Mouse (Mus musculus) limb, embryonic 12.5 days (tissue): Measurements from ENCODE around the gene Zfhx3. TPM values are rescaled to one million over a fixed set of nuclear protein-coding genes. Genes with fewer than 3 reads are reported as not detected.

Source experiments
- ATAC-seq: fragments of 200-750 bp; cut with Nextera tagmentation; 2 replicates; pipeline ENCODE4 v1.8.0; 2017; ENCODE audit warnings: low read depth, moderate TSS enrichment; ENCODE audit not compliant: insufficient number of reproducible peaks, insufficient read depth, low FRiP score, low TSS enrichment
- H3K27ac ChIP-seq: fragments of 300-500 bp; sonication (generic); 2 replicates; pipeline ENCODE4 v1.5.1; 2016; ENCODE audit warnings: mild to moderate bottlenecking, moderate library complexity
- H3K27me3 ChIP-seq: fragments of 300-500 bp; sonication (generic); 2 replicates; pipeline ENCODE4 v1.6.1; 2016; ENCODE audit warnings: mild to moderate bottlenecking, moderate library complexity
- H3K36me3 ChIP-seq: fragments of 300-500 bp; sonication (generic); 2 replicates; pipeline ENCODE4 v1.6.1; 2016; ENCODE audit warnings: mild to moderate bottlenecking, moderate library complexity
- H3K4me1 ChIP-seq: fragments of 300-500 bp; sonication (generic); replicated peaks from 2 replicates; pipeline ENCODE4 v1.6.1; 2016
- H3K4me2 ChIP-seq: fragments of 300-500 bp; sonication (generic); 2 replicates; pipeline ENCODE4 v1.6.1; 2016; ENCODE audit warnings: mild to moderate bottlenecking, moderate library complexity
- H3K4me3 ChIP-seq: fragments of 300-500 bp; sonication (generic); replicated peaks from 2 replicates; pipeline ENCODE4 v1.5.1; 2016; ENCODE audit warnings: mild to moderate bottlenecking
- H3K9ac ChIP-seq: fragments of 300-500 bp; sonication (generic); replicated peaks from 2 replicates; pipeline ENCODE4 v1.6.1; 2016; ENCODE audit warnings: mild to moderate bottlenecking, moderate library complexity
- H3K9me3 ChIP-seq: fragments of 300-500 bp; sonication (generic); 2 replicates; pipeline ENCODE4 v1.6.1; 2016; ENCODE audit warnings: mild to moderate bottlenecking, moderate library complexity
- WGBS: fragments of 180-500 bp; shearing (Covaris S2); methylation state at CpG from one replicate; pipeline ENCODE4 v1.1.7; 2016; 5-methylcytosine and 5-hydroxymethylcytosine counted together
- polyA plus RNA-seq: library from polyadenylated mRNA; unstranded; fragments of >200 nt; fragmentation: Nextera tagmentation; extraction: Ambion mirVana; gene quantifications from 2 replicates; pipeline ENCODE4 v1.2.1, GENCODE M21; 2016

Gene Zfhx3
- polyA plus RNA-seq, 1 experiment from 2014 or later = 53.0 TPM

GRCm38 (mm10) chr8:108098598-108098997 is 156.2 kb downstream of the Zfhx3 start:
- no peak overlapping the region for H3K4me2 ChIP-seq
- H3K36me3 ChIP-seq = no peaks in the 10 kb centered on the region
- WGBS = 83% methylated on average over 13 of the region's 13 CpGs
- H3K9me3 ChIP-seq = no peaks in the 10 kb centered on the region
- peaks cover 30% of the 10 kb centered on the region for H3K4me1 ChIP-seq
- no peak for ATAC-seq
- no peak overlapping the region for H3K9ac ChIP-seq
- no peaks in the 10 kb centered on the region; the same call in 1 of the 2 replicates for H3K27me3 ChIP-seq
- H3K4me3 ChIP-seq = no peak overlapping the region
- H3K27ac ChIP-seq = no peak overlapping the region

DNA sequence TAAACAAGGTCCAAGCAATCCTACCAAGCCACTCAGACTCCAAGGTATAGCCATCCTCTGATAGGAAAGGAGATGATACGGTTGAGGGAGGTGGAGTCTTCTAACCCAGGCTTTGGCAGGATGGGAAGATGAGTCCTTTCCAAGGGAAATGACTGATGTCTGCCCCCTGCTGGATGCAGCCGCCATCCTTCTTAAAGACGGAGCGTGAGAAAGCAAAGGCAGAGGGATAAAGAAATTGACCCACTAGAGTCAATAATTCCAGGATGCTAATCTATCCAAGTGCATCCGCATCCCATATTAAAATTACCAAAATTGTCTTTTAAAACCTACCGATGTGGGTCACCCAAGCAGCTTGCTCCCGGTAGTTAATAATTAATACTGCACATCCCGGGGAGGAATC is 158.7 kb downstream of the Zfhx3 start:
- Histone ChIP-seq H3K27me3 (no peaks in the 10 kb centered on the region; the same call in 1 of the 2 replicates), H3K36me3 (no peaks in the 10 kb centered on the region), H3K9me3 (no peaks in the 10 kb centered on the region), H3K27ac (peak overlapping the region; percentile 59), H3K9ac (no peak overlapping the region), H3K4me2 (no peak overlapping the region), H3K4me1 (peaks cover 43% of the 10 kb centered on the region), H3K4me3 (no peak overlapping the region)
- no peak for ATAC-seq
- 70% methylated on average over 8 of the region's 8 CpGs for WGBS

DNA sequence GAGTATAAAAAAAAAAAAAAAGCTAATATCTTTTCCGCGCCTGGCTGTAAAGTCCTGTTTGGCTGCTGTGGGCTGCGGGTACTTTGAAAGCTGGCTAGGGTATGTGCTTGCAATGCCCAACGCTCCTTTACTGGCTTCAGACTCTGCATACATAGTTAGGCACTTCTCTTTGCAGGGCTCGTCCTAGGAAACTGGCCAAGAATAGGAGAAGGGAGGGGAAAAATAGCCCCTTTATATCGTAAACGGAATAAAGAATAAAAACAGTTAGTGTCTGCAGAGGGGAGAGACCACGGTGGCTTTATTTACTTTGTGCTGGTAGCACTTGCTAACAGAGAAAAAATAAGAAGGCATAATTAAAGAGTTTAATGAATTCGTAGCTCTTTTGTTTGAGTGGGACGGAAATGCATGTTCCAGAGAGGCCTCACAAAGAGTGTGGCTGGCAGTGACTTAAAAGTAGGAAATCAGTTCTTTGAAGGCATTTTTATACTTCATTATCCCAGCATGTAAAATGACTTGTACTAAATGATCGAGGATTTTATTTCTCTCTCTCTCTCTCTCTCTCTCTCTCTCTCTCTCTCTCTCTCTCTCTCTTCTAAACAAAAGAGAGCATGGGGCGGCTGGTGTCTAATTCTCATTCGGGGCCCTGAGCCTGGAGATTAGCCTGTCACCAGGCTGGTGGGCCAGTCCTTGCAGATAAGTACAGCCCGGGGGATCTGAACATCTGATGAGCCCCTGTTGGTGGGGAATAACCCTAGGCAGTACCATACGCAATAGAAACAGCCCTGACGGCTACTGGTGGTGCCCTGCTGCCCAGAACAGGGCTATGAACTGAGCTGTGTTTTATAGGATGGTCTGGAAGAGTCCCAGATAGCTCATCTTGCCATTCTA is 159.8 kb downstream of the Zfhx3 start:
- peaks cover 42% of the 10 kb centered on the region for H3K4me1 ChIP-seq
- H3K4me2 ChIP-seq = no peak overlapping the region
- no peaks in the 10 kb centered on the region for H3K9me3 ChIP-seq
- ATAC-seq = no peak
- 37% methylated on average over 16 of the region's 16 CpGs for WGBS
- H3K9ac ChIP-seq = no peak overlapping the region; the same call in 1 of the 2 replicates
- peak overlapping the region; percentile 66 for H3K27ac ChIP-seq
- H3K4me3 ChIP-seq = no peak overlapping the region
- H3K36me3 ChIP-seq = no peaks in the 10 kb centered on the region
- H3K27me3 ChIP-seq = no peaks in the 10 kb centered on the region; the same call in 1 of the 2 replicates

- Histone ChIP-seq H3K4me1 (peaks cover 35% of the 10 kb centered on the region), H3K27me3 (no peaks in the 10 kb centered on the region; the same call in 1 of the 2 replicates), H3K27ac (peak overlapping the region; percentile 36; the same call in 1 of the 2 replicates), H3K36me3 (no peaks in the 10 kb centered on the region), H3K4me2 (peak overlapping the region; percentile 13; the same call in 1 of the 2 replicates), H3K9ac (no peak overlapping the region), H3K4me3 (no peak overlapping the region), H3K9me3 (no peaks in the 10 kb centered on the region)
- ATAC-seq = no peak
- WGBS = 13% methylated on average over 10 of the region's 10 CpGs
These were observed 162.1 kb downstream of the Zfhx3 start for GRCm38 (mm10) chr8:108104471-108105098.

DNA sequence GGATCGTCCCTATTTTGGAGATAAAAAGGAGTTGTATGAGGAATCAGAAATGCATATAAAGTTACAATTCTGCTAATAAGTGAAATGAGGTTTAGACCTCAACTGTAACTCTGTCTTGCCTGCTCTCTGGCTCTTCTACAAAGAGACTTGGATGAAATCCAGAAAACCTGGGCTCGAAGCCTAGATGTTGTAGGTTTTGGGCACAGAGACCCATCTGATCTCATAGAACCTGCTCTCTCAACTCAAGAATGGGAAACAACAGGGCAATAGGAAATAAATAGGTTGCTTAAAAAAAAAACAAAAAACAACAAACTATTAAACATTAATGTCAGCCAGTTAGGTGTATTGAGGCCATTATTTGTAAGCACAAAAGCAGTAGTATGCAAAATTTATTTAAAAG is 182.6 kb downstream of the Zfhx3 start:
- WGBS = 88% methylated on average over 2 of the region's 2 CpGs
- ATAC-seq = no peak
- H3K9ac ChIP-seq = no peak overlapping the region
- H3K27ac ChIP-seq = no peak overlapping the region
- no peaks in the 10 kb centered on the region for H3K27me3 ChIP-seq
- no peak overlapping the region for H3K4me2 ChIP-seq
- H3K4me3 ChIP-seq = no peak overlapping the region
- H3K9me3 ChIP-seq = no peaks in the 10 kb centered on the region
- no peaks in the 10 kb centered on the region for H3K4me1 ChIP-seq
- no peaks in the 10 kb centered on the region for H3K36me3 ChIP-seq

GRCm38 (mm10) chr8:108125491-108125890 is 183.0 kb downstream of the Zfhx3 start:
- no peak for ATAC-seq
- Histone ChIP-seq H3K36me3 (no peaks in the 10 kb centered on the region), H3K27me3 (no peaks in the 10 kb centered on the region), H3K27ac (no peak overlapping the region), H3K4me1 (no peaks in the 10 kb centered on the region), H3K4me2 (no peak overlapping the region), H3K9me3 (no peaks in the 10 kb centered on the region), H3K9ac (no peak overlapping the region), H3K4me3 (no peak overlapping the region)
- 93% methylated on average over 2 of the region's 2 CpGs for WGBS

DNA sequence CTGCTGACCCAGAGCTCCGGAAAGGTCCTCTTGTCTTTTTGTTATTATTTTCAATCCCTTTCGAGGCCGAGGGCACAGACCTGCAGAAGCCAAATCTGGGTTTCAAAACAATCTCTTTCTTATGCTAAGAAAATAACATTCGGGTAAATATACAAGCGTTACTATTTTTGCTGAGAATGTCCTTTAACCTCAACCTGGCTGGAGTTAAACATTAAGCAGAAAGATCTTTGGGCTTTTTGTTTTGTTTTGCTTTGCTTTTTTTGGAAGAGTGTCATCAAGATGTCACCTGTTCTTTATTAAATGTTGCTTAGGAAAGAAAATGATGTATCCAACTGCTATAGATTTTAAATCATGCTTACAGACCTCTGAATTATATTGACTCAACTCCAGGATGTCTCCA is 204.1 kb downstream of the Zfhx3 start:
- WGBS = 76% methylated on average over 5 of the region's 5 CpGs
- H3K4me3 ChIP-seq = no peak overlapping the region
- peaks cover 16% of the 10 kb centered on the region; the same call in 1 of the 2 replicates for H3K4me1 ChIP-seq
- no peak overlapping the region for H3K27ac ChIP-seq
- H3K27me3 ChIP-seq = no peaks in the 10 kb centered on the region
- H3K36me3 ChIP-seq = no peaks in the 10 kb centered on the region
- H3K9ac ChIP-seq = no peak overlapping the region
- no peak for ATAC-seq
- H3K4me2 ChIP-seq = no peak overlapping the region
- no peaks in the 10 kb centered on the region for H3K9me3 ChIP-seq

DNA sequence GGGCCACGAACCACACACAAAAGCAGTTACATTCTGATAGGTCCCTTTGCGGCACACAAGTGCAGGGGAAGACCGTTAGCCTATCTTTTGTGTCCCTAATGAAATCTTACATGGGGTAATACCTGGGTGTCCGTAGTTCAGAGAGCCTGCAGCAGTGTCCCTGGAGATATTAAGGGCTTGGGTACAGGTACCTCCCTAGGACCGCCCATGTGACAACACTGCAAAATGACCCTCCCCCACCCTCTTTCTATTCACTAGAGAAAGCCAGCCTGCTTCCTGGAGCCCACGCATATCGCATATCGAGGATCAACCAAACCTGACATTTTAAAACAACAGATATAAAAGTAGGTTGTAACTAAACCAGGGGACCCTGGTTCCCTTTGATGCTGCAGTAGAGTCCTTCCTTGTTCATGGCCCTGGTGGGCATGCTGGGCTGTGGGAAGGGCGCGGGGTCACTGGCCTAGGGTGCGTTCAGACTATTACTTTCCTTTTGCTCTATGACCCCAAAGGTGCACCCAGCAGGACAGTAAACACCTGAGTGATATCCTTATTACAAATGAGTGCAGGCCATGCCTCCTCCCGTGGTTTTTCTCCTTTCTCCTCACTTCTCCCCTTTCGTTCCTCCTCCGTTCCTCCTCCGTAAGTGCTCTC is 206.3 kb downstream of the Zfhx3 start:
- Histone ChIP-seq H3K27ac (no peak overlapping the region), H3K4me2 (no peak overlapping the region)

GRCm38 (mm10) chr8:108170804-108171203 is 228.4 kb downstream of the Zfhx3 start:
- H3K4me1 ChIP-seq = 0 out of 2 replicates have a peak, but pooled peaks cover 3% of the 10 kb centered on the region
- H3K36me3 ChIP-seq = no peaks in the 10 kb centered on the region
- no peak overlapping the region for H3K4me3 ChIP-seq
- 91% methylated on average over 14 of the region's 14 CpGs for WGBS
- no peak overlapping the region for H3K27ac ChIP-seq
- ATAC-seq = no peak
- no peak overlapping the region for H3K4me2 ChIP-seq
- no peaks in the 10 kb centered on the region for H3K9me3 ChIP-seq
- no peak overlapping the region for H3K9ac ChIP-seq
- H3K27me3 ChIP-seq = no peaks in the 10 kb centered on the region

More for the DNA sequence above, 206.3 kb downstream of the Zfhx3 start:
- Histone ChIP-seq H3K4me1 (peaks cover 16% of the 10 kb centered on the region; the same call in 1 of the 2 replicates), H3K9me3 (no peaks in the 10 kb centered on the region), H3K36me3 (no peaks in the 10 kb centered on the region), H3K4me3 (no peak overlapping the region), H3K27me3 (no peaks in the 10 kb centered on the region), H3K9ac (no peak overlapping the region)
- no peak for ATAC-seq
- 73% methylated on average over 15 of the region's 15 CpGs for WGBS

DNA sequence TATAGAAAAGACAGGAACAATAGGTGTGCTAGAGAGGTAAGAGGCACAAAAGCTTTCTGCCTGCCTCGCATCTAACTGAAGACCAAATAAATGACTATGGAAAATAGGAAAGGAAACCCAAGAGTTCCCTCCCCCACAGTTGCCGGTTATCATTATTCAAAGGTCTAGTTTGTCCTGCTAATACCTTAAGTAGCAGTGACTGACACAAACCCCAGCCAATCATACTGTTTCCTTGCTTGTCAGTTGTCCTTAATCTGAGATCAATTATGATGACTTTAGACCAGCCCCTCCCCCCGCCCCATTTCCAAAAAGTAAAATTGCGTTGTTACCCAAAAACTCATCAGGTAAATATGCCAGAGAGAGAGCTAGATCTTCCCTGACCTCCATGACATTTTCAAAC is 240.9 kb downstream of the Zfhx3 start:
- no peak overlapping the region for H3K4me2 ChIP-seq
- no peak overlapping the region for H3K9ac ChIP-seq
- no peak overlapping the region for H3K4me3 ChIP-seq
- peaks cover 10% of the 10 kb centered on the region; the same call in 1 of the 2 replicates for H3K4me1 ChIP-seq
- ATAC-seq = no peak
- H3K9me3 ChIP-seq = no peaks in the 10 kb centered on the region
- no peaks in the 10 kb centered on the region for H3K27me3 ChIP-seq
- H3K36me3 ChIP-seq = no peaks in the 10 kb centered on the region
- no peak overlapping the region for H3K27ac ChIP-seq
- 86% methylated on average over 4 of the region's 4 CpGs for WGBS

- Histone ChIP-seq H3K4me1 (peaks cover 10% of the 10 kb centered on the region; the same call in 1 of the 2 replicates), H3K27ac (no peak overlapping the region), H3K4me2 (no peak overlapping the region), H3K36me3 (no peaks in the 10 kb centered on the region), H3K4me3 (no peak overlapping the region), H3K9me3 (no peaks in the 10 kb centered on the region), H3K27me3 (no peaks in the 10 kb centered on the region), H3K9ac (no peak overlapping the region)
- WGBS = 80% methylated on average over 8 of the region's 8 CpGs
- no peak for ATAC-seq
These were observed 241.5 kb downstream of the Zfhx3 start for GRCm38 (mm10) chr8:108183948-108184347.
